Mouse (Mus musculus) neural tube, embryonic 15.5 days (tissue): ENCODE results near the gene Tmem169. TPM values are rescaled to one million over a fixed set of nuclear protein-coding genes. Genes with fewer than 3 reads are reported as not detected.
A peak's percentile ranks its signal among the peaks of the same experiment; 100 is the strongest.

ENCODE experiments used
- ATAC-seq: fragments of 200-750 bp; cut with Nextera tagmentation; 2 replicates; pipeline ENCODE4 v1.8.0; 2017; ENCODE audit warnings: mild to moderate bottlenecking, moderate TSS enrichment, moderate library complexity; ENCODE audit not compliant: low FRiP score
- H3K27ac ChIP-seq: fragments of 300-500 bp; sonication (generic); replicated peaks from 2 replicates; pipeline ENCODE4 v1.5.1; 2015; ENCODE audit warnings: mild to moderate bottlenecking, inconsistent platforms
- H3K27me3 ChIP-seq: fragments of 300-500 bp; sonication (generic); replicated peaks from 2 replicates; pipeline ENCODE4 v1.6.1; 2015; ENCODE audit warnings: inconsistent platforms
- H3K36me3 ChIP-seq: fragments of 300-500 bp; sonication (generic); 2 replicates; pipeline ENCODE4 v1.6.1; 2015; ENCODE audit warnings: inconsistent platforms
- H3K4me1 ChIP-seq: fragments of 300-500 bp; sonication (generic); 2 replicates; pipeline ENCODE4 v1.6.1; 2015; ENCODE audit warnings: inconsistent platforms
- H3K4me2 ChIP-seq: fragments of 300-500 bp; sonication (generic); 2 replicates; pipeline ENCODE4 v1.6.1; 2015; ENCODE audit warnings: inconsistent platforms, mild to moderate bottlenecking, moderate library complexity
- H3K4me3 ChIP-seq: fragments of 300-500 bp; sonication (generic); replicated peaks from 2 replicates; pipeline ENCODE4 v1.5.1; 2015; ENCODE audit warnings: mild to moderate bottlenecking, inconsistent platforms
- H3K9ac ChIP-seq: fragments of 300-500 bp; sonication (generic); replicated peaks from 2 replicates; pipeline ENCODE4 v1.6.1; 2015; ENCODE audit warnings: mild to moderate bottlenecking, inconsistent platforms
- H3K9me3 ChIP-seq: fragments of 300-500 bp; sonication (generic); replicated peaks from 2 replicates; pipeline ENCODE4 v1.6.1; 2016; ENCODE audit warnings: inconsistent platforms
- WGBS: fragments of 180-500 bp; shearing (Covaris S2); methylation state at CpG from one replicate; pipeline ENCODE4 v1.1.7; 2015; ENCODE audit warnings: mixed read lengths; 5-methylcytosine and 5-hydroxymethylcytosine counted together
- polyA plus RNA-seq: library from polyadenylated mRNA; unstranded; fragments of >200 nt; fragmentation: Nextera tagmentation; extraction: Ambion mirVana; gene quantifications from 2 replicates; pipeline ENCODE4 v1.2.1, GENCODE M21; 2015

Gene Tmem169
- polyA plus RNA-seq, 1 experiment from 2014 or later: 32.8 TPM

GRCm38 (mm10) chr1:72338341-72338740, 54.2 kb downstream of the Tmem169 start:
- ATAC-seq: no peak
- WGBS: 95% methylated on average over 5 of the region's 5 CpGs
- H3K4me1 ChIP-seq: no peaks in the 10 kb centered on the region
- H3K27me3 ChIP-seq: no peaks in the 10 kb centered on the region
- H3K4me2 ChIP-seq: no peak overlapping the region
- peaks cover 33% of the 10 kb centered on the region for H3K36me3 ChIP-seq
- H3K27ac ChIP-seq: no peak overlapping the region
- no peak overlapping the region for H3K9ac ChIP-seq
- H3K4me3 ChIP-seq: no peak overlapping the region
- no peaks in the 10 kb centered on the region for H3K9me3 ChIP-seq

- Histone ChIP-seq H3K9me3 (no peaks in the 10 kb centered on the region), H3K27me3 (no peaks in the 10 kb centered on the region), H3K4me3 (no peak overlapping the region), H3K4me1 (0 out of 2 replicates have a peak, but pooled peaks cover 3% of the 10 kb centered on the region), H3K4me2 (no peak overlapping the region), H3K36me3 (peaks cover 16% of the 10 kb centered on the region), H3K9ac (no peak overlapping the region), H3K27ac (peak overlapping the region; percentile 56)
- no peak for ATAC-seq
- 40% methylated on average over 6 of the region's 6 CpGs for WGBS
These were observed 63.7 kb downstream of the Tmem169 start for GRCm38 (mm10) chr1:72347873-72348272.

Other genes with a start within 250 kb of the Tmem169 start
- 2.9 and 21.3 TPM in 2 replicates for gene Mreg, start 72.1 kb upstream of the Tmem169 start, polyA plus RNA-seq
- gene Pecr, start 55 bp upstream of the Tmem169 start, polyA plus RNA-seq: 8.0 and 14.8 TPM in 2 replicates
- gene Xrcc5, start 23.1 kb downstream of the Tmem169 start, polyA plus RNA-seq: 15.1 and 27.7 TPM in 2 replicates